Mouse (Mus musculus): ENCODE measurements at regions not wholly inside any gene's neighbourhood (a gene's known extent, or its start where the extent isn't known, plus 50 kb on each side); places are given as distances from the start of the nearest gene placed in this dataset.
"Not testable (repeated sequence)": the region's sequence is repeated elsewhere in the genome, so short reads cannot be mapped to it uniquely, and the experiment has no call there.

DNA sequence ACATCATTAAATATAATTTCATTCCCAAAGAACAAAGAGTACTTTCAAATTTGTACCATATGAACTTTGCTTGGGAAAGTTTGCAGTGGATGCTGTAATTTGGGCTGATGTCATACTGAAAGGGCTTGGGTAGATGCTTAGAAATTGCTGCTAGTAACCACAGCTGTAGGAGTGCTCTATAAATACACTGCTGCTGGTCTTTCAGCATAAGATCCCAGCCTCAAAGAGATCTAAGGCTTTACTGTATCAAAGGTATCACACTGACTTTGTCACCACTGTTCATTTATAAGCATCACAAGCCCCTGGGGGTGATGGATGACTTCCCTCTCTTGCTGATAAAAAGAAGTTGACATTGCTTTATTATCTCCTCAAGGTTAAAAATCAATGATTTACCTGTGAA, 497.2 kb downstream of the Pla2g4a start:
- in situ Hi-C loops (cut with MboI, MseI): loop anchor here in 1 of 2 experiments (5.0 kb wide), 1 partner anchor 88 kb away; no protein-coding TSS in a partner anchor

DNA sequence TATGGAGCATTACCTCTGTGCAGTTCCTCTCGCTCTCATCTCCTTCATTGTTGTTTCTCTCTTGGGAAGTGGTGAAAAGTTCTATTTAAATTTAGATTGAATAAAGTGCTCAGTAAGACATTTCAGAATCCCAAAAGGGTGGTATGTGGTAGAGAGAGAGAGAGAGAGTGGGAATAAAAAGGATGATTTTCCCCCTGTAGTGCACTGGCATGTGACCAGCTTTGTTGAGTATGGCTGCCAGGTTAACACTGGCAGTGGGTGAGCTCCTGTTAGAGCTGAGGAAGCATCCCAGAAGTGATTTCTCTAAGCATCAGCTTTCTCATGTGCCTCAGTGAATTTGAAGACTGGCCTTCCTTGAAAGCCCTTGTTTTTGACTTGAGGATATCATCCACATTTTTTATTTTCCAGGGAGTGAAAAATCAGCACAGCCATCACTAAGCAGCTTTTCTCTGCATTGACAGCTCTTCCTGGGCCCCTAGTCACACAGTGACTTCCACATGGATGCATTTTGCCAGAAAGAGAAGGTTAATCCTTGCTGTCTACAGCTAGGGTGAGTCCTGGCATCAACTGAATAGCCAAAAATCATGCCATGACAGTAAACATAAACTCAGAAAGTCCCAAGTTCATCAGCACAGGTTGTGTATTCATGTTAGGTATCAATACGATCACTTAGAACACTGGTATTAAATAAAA, 511.1 kb downstream of the Pla2g4a start:
- in situ Hi-C loops (cut with MboI, MseI): no loop called here

DNA sequence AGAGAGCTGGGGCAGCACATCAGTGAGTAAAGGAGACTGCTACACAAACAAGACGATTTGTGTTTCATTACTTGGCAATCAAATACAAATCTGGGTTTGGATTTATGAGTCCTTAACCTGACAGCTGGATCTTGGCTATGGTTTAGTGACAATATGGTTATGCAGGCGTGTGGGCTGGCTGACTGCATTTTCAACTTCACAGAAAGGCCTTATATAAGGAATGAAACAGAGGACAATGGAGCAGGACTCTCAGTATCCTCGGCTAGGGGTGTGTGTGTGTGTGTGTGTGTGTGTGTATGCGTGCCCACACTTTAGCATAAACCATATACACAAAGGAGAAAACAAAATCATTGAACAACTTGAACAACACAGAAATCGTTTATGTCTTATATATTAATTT, 512.6 kb downstream of the Pla2g4a start:
- in situ Hi-C loops (cut with MboI, MseI): no loop called here

DNA sequence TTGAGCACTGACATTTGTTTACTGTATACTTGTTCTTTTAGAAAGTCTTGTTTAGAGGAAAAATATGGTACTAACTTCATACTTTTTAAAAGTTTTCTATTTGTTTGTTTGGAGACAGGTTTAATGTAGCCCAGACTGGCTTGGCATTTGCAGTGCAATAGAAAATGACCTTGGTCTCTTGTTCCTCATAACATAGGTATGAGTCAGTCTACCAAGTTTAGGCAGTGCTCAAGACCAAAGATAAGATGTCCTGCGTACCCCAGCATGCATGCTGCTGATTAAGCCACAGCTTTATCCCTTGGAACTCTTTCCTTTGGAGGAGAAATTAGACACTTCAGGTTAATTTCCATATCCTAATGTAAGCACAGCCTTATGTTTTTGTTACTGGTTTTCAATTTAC, 550.1 kb downstream of the Pla2g4a start:
- in situ Hi-C loops (cut with MboI, MseI): no loop called here

DNA sequence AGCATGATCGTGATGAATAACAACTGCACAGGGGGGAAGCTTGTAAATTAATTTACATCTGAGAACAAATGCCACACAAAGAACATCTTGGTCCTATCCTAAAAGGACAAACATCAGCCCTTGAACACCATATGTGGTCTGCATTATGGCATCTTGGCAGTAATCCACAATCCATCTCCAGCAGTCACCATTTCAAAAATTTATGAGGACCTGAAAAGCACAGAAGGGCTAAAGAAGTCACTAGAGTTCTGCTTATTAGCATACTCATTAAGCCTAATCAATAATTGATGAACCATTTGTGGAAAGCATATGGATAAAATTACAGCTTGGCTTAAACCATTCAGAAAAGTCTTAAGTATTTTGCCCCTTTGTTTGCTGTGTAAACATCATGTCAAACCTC, 555.7 kb downstream of the Pla2g4a start:
- in situ Hi-C loops (cut with MboI, MseI): no loop called here

DNA sequence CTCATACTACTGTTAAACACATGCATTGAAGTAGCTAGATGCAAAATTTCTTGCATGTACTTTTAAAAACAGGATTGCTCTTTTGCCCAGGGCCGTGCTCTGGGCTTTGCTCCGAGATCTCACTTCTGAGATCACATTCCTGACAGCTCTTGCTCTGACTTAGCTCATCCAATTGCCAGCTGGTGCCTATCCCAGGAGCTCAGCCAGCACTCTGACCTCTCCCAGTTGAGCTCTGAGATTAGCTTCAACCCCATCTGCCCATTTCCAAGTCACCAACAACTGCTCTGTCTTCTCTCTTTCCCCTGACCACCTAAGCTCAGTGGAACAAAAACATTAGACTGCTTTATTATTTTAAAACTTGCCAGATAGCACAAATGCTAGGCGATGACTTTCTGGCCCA, 572.4 kb downstream of the Pla2g4a start:
- in situ Hi-C loops (cut with MboI, MseI): no loop called here

DNA sequence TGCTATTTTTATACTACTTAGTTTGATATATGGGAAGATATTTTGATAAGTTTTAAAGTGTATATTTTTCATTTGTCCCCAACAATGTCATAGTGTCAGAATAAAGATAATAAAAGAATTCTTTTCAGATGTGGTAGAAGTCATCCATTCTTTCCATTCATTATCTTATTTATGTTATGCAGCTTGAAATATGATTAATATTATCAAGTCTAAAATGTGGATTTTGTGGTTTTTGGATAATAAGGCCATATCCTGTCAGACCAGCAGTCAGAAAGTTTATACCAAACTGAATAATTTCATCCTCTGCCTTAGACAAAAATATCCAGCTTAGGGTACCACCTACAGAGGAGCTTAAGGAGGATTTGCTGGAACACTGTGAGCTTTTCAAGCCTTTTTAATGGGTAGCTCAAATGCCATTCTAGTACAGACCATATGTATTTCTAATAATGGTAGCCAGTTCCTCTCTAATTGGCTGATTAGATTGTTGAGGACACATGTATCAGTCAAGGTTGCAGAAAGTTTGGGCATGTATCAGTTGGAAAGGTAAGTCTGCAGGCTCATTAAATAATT, 609.7 kb downstream of the Pla2g4a start:
- in situ Hi-C loops (cut with MboI, MseI): loop anchor here in 1 of 2 experiments (10.0 kb wide), 1 partner anchor 343 kb away; no protein-coding TSS in a partner anchor

DNA sequence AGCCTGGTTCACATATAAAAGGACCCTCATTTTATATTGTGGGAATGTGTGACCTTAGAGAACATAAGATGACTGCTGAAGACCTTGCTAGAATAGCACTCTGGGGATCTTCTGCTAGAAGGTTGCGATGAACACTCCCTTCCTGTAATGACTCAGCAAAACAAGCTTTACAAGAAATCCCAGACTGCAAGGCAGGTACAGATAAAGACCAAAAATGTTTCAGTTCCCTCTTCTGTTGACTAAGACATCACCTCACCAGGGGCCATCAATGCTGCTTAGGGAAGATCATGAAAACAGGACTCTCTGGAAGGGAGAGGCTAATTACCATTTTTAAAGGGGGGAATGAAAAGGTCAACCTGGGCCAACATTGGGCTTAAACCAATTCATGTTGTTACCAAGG, 613.7 kb downstream of the Pla2g4a start:
- in situ Hi-C loops (cut with MboI, MseI): no loop called here

DNA sequence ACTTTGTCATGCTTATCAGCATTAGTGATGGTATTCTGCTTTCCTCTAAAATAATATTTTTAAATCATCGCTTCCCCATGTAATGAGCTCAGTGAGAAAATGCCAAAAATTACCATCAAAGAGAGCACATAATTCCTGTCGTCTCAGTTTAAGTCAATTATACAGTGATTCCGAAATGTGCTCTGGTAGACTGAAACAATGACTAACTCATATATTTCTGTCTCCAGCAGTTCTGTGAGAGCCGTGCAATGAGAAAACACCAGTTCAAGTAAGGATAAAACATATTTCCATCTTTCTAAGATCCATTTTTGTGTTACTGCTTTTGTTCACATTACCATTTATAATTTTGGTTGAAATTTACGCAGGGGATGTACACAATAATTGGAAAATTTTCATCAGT, 622.9 kb downstream of the Pla2g4a start:
- in situ Hi-C loops (cut with MboI, MseI): no loop called here

DNA sequence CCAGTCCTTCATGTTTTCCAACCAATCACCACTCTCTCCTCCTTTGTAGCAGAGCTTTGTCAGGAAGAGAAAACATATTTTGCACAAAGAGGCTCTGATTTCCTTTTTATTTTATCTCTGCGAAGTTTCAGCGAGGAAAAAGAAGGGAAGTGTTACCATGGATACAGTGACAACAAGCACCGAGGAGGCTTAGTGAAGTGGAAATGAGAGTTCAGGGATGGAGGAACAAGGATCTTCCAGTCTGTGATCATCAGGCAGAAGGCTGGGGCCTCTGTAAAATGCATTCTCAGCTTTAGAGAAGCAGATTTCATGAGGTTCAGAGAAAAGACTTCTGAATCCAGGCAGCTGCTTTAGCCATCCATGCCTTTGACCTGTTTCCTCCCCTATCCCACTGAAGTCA, 628.9 kb downstream of the Pla2g4a start:
- in situ Hi-C loops (cut with MboI, MseI): no loop called here

DNA sequence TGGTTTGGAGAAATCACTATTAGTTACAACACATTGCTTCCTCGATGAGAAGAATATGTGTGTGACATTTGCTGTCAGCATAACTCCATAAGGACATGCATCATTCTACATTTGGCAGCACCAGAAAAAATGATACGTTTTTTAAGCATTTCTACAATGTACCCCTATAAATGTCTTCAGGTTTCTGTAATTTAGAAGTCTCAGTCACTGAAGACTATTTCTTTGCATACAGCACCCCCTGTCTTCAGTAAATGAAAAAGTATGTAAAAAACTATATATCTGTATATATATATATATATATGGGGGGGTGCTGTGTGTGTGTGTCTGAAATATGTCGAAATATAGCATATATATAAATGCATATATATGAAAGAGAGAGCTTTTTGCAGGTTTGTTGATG, 633.9 kb downstream of the Pla2g4a start:
- in situ Hi-C loops (cut with MboI, MseI): no loop called here

DNA sequence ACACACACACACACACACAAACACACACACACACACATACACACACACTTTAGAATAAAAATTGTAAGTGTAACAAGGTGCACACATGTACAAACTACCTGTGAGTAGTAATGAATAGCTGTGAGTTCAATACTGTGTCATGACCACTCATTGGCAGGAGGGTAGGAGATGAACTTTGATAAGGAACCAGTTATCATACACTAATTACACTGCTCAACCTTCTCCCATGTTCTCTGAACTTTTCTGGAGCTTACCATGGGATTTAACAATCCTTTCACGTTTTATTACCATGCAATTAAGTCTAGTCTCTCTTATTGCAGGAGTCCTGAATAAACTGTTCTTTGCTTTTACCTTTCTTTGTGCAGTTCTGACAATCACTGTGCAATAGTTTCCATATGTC, 638.0 kb downstream of the Pla2g4a start:
- in situ Hi-C loops (cut with MboI, MseI): no loop called here

DNA sequence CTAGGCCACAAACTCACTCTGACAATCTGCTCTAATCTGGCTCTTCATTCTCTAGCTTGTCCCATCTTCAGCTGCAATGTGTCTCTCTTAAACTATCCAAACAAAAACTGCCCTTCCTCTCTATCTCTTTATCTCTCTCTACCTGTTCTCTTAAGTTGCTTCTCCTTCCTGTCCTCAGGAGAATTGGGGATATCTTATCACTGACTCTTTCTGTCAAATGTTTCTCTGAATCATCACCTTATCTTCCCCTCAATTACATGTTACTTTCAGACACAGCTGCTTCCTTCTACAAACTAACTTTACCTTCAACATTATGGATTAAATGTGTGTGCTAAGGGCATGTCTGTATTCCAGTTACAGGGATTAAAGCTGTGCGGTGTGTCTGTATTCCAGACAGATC, 671.4 kb downstream of the Pla2g4a start:
- in situ Hi-C loops (cut with MboI, MseI): loop anchor here in 1 of 2 experiments (10.0 kb wide), 1 partner anchor 1925 kb away; no protein-coding TSS in a partner anchor

DNA sequence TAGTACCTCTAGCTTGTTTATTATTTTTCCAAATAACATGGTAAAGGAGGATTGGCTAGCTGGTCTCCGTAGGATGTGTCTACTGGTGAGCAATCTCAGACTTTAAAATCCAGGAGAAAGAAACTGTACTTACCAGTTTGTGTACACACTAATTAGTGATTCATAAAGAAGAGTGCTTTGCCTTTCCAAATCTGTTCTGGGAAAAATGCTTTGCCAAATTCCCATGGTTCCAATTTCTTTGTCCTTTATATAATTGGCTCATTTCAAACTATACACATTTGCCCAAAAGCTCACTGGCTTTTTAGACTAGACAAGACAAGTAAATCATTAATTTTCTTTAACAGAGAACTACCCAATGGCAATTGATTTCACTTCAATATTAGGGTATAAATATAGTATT, 686.2 kb downstream of the Pla2g4a start:
- in situ Hi-C loops (cut with MboI, MseI): no loop called here

DNA sequence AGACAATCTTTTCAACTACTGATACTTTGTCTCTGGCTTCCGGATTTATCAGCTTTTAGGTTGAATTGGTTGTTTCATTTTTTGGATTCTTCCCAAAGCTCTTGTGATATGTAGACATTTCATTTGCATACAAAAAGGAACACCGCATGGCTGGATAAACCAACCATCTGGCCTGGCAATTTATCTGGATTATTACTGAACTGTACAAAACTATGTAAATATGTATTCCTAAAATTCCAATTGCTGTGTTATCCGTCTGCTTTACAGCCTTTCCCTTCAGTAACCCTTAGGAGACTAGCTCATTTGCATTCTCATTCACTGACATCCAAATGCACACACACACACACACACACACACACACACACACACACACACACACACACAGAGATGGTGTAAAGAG, 704.2 kb downstream of the Pla2g4a start:
- in situ Hi-C loops (cut with MboI, MseI): loop anchor here in 1 of 2 experiments (10.0 kb wide), 1 partner anchor 1212 kb away; no protein-coding TSS in a partner anchor

DNA sequence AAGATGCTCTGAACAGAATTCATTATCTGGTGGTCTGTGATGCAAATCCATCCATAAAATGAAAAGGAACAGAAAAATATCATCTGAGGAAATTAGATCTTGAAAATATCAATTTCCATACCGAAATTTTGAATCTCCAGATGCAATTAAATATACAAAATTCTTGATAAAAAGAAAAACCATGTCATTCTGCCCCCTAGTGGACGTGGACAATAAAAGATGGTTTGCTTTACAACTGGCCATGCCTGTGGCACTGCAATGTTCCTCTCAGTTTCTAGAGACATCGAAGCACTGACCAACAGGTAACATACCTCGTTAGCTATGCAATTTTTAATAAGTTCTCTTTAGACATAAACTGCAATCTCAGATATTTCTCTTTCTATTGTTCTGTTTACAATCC, 706.9 kb downstream of the Pla2g4a start:
- in situ Hi-C loops (cut with MboI, MseI): loop anchor here in 1 of 2 experiments (10.0 kb wide), 1 partner anchor 1209 kb away; no protein-coding TSS in a partner anchor

DNA sequence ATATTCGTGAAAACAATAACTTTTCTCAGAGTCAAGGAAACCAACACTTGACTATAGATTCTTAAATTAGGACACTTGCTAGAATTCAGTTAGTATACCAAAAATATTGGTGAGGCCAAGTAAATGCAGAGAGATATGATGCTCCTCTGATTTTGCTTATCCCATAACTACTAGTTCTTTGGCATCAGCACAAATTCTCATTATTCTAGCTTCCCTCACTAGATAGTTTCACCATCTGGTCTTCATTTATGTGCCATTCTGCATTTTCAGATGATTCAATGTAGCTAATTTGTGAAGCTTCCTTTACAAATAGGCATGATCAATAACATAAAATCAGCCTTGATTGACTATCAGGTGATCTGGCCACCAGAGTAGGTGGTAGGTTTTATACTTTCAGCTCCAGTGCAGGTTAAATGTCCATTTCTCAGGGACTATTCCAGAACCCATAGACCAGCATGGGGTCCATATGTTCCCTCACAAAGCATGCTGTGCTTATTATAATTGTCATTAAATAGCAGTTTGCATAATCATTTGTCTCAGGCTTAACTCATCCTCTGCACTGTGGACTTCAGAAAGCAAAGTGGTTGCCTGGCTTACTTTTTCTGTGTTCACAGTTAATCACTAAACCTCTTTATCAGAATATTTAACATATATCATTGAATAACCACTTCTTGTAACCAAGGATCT, 722.6 kb downstream of the Pla2g4a start:
- in situ Hi-C loops (cut with MboI, MseI): no loop called here

DNA sequence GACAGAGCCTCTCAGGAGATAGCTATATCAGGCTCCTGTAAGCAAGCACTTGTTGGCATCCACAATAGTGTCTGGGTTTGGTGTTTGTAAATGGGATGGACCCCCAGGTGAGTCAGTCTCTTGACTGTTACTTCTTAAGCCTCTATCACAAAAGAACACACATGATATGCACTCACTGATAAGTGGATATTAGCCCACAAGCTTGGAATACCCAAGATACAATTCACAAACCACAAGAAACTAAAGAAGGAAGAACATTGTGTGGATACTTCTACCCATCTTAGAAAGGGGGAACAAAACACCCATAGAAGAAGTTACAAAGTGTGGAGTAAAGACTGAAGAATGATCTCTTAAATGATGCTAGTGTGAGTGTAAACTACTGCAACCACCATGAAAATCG, 733.9 kb downstream of the Pla2g4a start:
- in situ Hi-C loops (cut with MboI, MseI): not testable (repeated sequence)

DNA sequence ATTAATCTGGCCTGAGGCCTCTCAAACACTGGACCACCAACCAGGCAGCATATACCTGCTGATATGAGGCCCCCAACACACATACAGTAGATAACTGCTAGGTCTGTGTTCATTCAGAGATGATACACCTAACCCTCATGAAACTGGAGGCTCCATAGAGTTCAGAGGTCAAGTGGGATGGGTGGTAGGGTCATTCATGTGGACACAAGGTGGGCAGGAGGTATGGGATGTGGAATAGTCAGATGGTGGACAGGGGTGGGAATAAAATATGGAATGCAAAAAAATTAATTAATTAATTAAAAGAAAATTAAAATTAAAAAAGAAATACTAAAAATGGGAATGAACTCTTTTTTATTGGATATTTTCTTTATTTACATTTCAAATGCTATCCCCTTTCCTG, 734.7 kb downstream of the Pla2g4a start:
- in situ Hi-C loops (cut with MboI, MseI): no loop called here

DNA sequence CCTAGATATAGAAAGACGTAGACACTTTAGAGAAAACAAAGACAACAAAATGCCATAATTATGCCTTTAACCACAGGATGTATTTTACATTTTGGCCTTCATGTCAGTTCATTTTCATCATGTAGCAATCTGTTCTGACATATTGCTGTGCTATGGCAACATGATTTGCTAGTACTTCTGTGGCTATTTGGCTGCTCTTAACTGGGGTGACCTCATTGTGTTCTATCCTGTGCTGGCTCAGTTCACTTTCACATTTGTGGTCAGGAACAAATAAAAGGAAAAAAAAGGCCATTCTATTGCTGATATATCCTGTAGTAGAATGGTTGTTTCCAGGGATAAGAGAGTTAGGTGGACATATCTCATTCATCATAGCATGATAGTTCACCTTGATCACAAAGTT, 758.5 kb downstream of the Pla2g4a start:
- in situ Hi-C loops (cut with MboI, MseI): no loop called here

DNA sequence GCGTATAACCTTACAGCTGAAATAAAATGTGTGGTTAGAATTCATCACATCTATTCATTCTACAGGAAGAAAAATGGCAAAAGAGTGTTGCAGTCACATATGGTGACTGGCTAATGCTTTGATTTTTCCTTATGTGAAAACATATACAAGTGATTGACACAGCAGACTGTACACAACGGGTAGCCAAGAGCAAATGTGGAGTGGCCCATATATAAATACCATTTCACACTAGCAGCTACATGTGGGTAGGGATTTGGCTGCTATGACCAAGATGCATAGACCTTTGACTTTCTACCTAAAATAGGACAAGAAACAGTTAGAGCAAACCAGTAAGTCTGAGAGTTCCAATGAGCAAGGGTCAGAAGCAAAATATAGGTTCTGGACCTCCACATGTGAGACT, 761.8 kb downstream of the Pla2g4a start:
- in situ Hi-C loops (cut with MboI, MseI): no loop called here

DNA sequence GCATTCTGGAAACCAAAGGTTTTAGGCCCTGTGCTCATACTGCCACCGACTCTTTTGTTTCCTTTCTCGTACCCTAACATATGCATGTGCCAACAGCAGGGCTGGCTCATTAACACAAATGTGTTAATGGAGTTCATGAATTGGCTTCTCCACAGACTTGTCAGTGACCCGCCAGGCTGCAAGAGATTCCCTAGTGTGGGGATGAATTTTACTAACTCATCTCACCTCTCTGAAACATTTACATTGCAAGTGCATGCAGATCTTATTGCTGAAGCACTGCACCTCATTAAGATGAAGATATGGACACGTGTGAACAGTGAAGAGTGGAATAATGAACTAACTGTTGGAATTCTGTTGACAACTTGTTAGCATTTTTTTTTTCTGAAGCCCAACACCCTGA, 762.2 kb downstream of the Pla2g4a start:
- in situ Hi-C loops (cut with MboI, MseI): no loop called here

All from T-helper 17 cell (primary cell).